Comparison of ENCODE assay signal across 19 mouse cellular contexts in genomic region chr1:59102071-59102470, GRCm38 (mm10). TPM values are rescaled to one million over a fixed set of nuclear protein-coding genes. Genes with fewer than 3 reads are reported as not detected.
"Had no signal": no experiment of that assay in that cellular context is flagged by ENCODE, and none has a peak within 500 bp of the region (broad histone marks: within the 10 kb centered on the region; RNA-seq: fewer than 3 reads in every experiment).

No protein-coding gene starts in this region.

- H3K4me2 ChIP-seq: hindbrain, embryonic 12.5 days; limb, embryonic 15.5 days; midbrain, embryonic 13.5 days; neural tube, embryonic 15.5 days; stomach, embryonic 15.5 days had no signal

- H3K27me3 ChIP-seq: hindbrain, embryonic 12.5 days; limb, embryonic 15.5 days; midbrain, embryonic 13.5 days; neural tube, embryonic 15.5 days; stomach, embryonic 15.5 days had no signal

- H3K9me3 ChIP-seq: hindbrain, embryonic 12.5 days; limb, embryonic 15.5 days; midbrain, embryonic 13.5 days; neural tube, embryonic 15.5 days; stomach, embryonic 15.5 days had no signal

- DNase-seq: layer of hippocampus, adult 9-11 months; layer of hippocampus, postnatal 36 days; lung, adult 2 months; lung, postnatal 36 days; thymus, adult 2 months; thymus, postnatal 25 days had no signal

- H3K4me1 ChIP-seq: hindbrain, embryonic 12.5 days; limb, embryonic 15.5 days; midbrain, embryonic 13.5 days; neural tube, embryonic 15.5 days; stomach, embryonic 15.5 days had no signal

- H3K9ac ChIP-seq: hindbrain, embryonic 12.5 days; limb, embryonic 15.5 days; midbrain, embryonic 13.5 days; neural tube, embryonic 15.5 days; stomach, embryonic 15.5 days had no signal

- H3K4me3 ChIP-seq: hindbrain, embryonic 12.5 days; limb, embryonic 15.5 days; midbrain, embryonic 13.5 days; myocyte; neural tube, embryonic 15.5 days; stomach, embryonic 15.5 days had no signal

- ATAC-seq: hindbrain, embryonic 16.5 days; inflammation-experienced regulatory T-cells, adult 6 months; intestine, postnatal 0 days; lung, postnatal 0 days; midbrain, embryonic 13.5 days had no signal

- H3K27ac ChIP-seq: hindbrain, embryonic 12.5 days; limb, embryonic 15.5 days; midbrain, embryonic 13.5 days; neural tube, embryonic 15.5 days; stomach, embryonic 15.5 days had no signal

- H3K36me3 ChIP-seq: stomach, embryonic 15.5 days had no signal

RNA-seq across cellular contexts. Expression of gene C2cd6, which starts 7.4 kb away (rescaled TPM):
- polyA plus RNA-seq: hindbrain, embryonic 12.5 days; hindbrain, embryonic 16.5 days; inflammation-experienced regulatory T-cells, adult 6 months; intestine, postnatal 0 days; limb, embryonic 11.5 days; limb, embryonic 15.5 days; lung, adult 2 months; lung, postnatal 0 days; midbrain, embryonic 13.5 days; myocyte; neural tube, embryonic 11.5 days; stomach, embryonic 15.5 days; thymus, adult 2 months; urinary bladder, adult 2 months had no signal
